In genomic region chr1:55130943-55131401, GRCm38 (mm10) we compare ENCODE assay signal across 8 mouse cellular contexts. TPM values are rescaled to one million over a fixed set of nuclear protein-coding genes. Genes with fewer than 3 reads are reported as not detected.
A peak's percentile ranks its signal among the peaks of the same experiment; 100 is the strongest.
DNase-seq lines count a peak whose midpoint lies in the region; ATAC-seq and TF ChIP-seq lines count a peak whose summit lies in the region.

TSS of gene Mob4 (plus strand) at chr1:55131231.

- H3K36me3 ChIP-seq in C2C12 (ENCODE audit: control insufficient read depth, insufficient read depth): peaks cover 10% of the 10 kb centered on the region
- H3K36me3 ChIP-seq in erythroblast, embryonic 14.5 days (ENCODE audit: control insufficient read depth): peaks cover 15% of the 10 kb centered on the region
- peaks cover 7% of the 10 kb centered on the region for H3K36me3 ChIP-seq in heart, embryonic 12.5 days
- H3K36me3 ChIP-seq in kidney, postnatal 0 days (ENCODE audit: insufficient read depth, low read length): no peaks in the 10 kb centered on the region
- peaks cover 7% of the 10 kb centered on the region for H3K36me3 ChIP-seq in liver, embryonic 11.5 days (ENCODE audit: control insufficient read depth, insufficient read depth, low read length)
- no peaks in the 10 kb centered on the region for H3K36me3 ChIP-seq in stomach, embryonic 14.5 days (ENCODE audit: control insufficient read depth, insufficient read depth, low read length)

- peak within 1 kb of the TSS; percentile 100 for H3K9ac ChIP-seq in heart, embryonic 12.5 days
- peak within 1 kb of the TSS; percentile 98 for H3K9ac ChIP-seq in kidney, postnatal 0 days (ENCODE audit: low read depth, low read length)
- H3K9ac ChIP-seq in liver, embryonic 11.5 days (ENCODE audit: low read depth, low read length): peak within 1 kb of the TSS; percentile 83
- H3K9ac ChIP-seq in stomach, embryonic 14.5 days (replicated peaks; ENCODE audit: low read depth, low read length): peak within 1 kb of the TSS; percentile 98

- peak within 1 kb of the TSS; percentile 80 for H3K4me3 ChIP-seq in C2C12 (ENCODE audit: insufficient read depth, poor library complexity, severe bottlenecking)
- peak within 1 kb of the TSS; percentile 100 for H3K4me3 ChIP-seq in erythroblast, embryonic 14.5 days (replicated peaks)
- peak within 1 kb of the TSS; percentile 100 for H3K4me3 ChIP-seq in heart, embryonic 12.5 days
- H3K4me3 ChIP-seq in kidney, postnatal 0 days (replicated peaks; ENCODE audit: low read depth, low read length): peak within 1 kb of the TSS; percentile 84
- H3K4me3 ChIP-seq in liver, embryonic 11.5 days (ENCODE audit: low read depth, low read length): peak within 1 kb of the TSS; percentile 74
- peak within 1 kb of the TSS; percentile 96 for H3K4me3 ChIP-seq in stomach, embryonic 14.5 days (ENCODE audit: low read depth, low read length)

- no peaks in the 10 kb centered on the region for H3K9me3 ChIP-seq in erythroblast, embryonic 14.5 days (ENCODE audit: control insufficient read depth, low read length)
- no peaks in the 10 kb centered on the region for H3K9me3 ChIP-seq in heart, embryonic 12.5 days (replicated peaks)
- H3K9me3 ChIP-seq in kidney, postnatal 0 days (replicated peaks; ENCODE audit: low read length): no peaks in the 10 kb centered on the region
- no peaks in the 10 kb centered on the region for H3K9me3 ChIP-seq in liver, embryonic 11.5 days (ENCODE audit: control insufficient read depth, low read length)
- H3K9me3 ChIP-seq in stomach, embryonic 14.5 days (ENCODE audit: control insufficient read depth, low read depth, low read length): no peaks in the 10 kb centered on the region

- H3K79me3 ChIP-seq in C2C12 (ENCODE audit: low read depth): peaks cover 42% of the 10 kb centered on the region

- peak; percentile 64; the same call in 1 of the 2 replicates for TF ChIP-seq POLR2A in brain, embryonic 14.5 days (IDR thresholded peaks at IDR 0.05; ENCODE audit: borderline replicate concordance, extremely low read depth, insufficient read depth, insufficient read length, poor library complexity, severe bottlenecking)

- H3K4me1 ChIP-seq in erythroblast, embryonic 14.5 days (ENCODE audit: control insufficient read depth): peaks cover 37% of the 10 kb centered on the region
- H3K4me1 ChIP-seq in heart, embryonic 12.5 days (replicated peaks): peaks cover 11% of the 10 kb centered on the region
- H3K4me1 ChIP-seq in kidney, postnatal 0 days (replicated peaks; ENCODE audit: insufficient read depth, low read length): peaks cover 9% of the 10 kb centered on the region; the same call in 1 of the 2 replicates
- H3K4me1 ChIP-seq in liver, embryonic 11.5 days (replicated peaks; ENCODE audit: control insufficient read depth, insufficient read depth, low read length): peaks cover 13% of the 10 kb centered on the region
- H3K4me1 ChIP-seq in stomach, embryonic 14.5 days (ENCODE audit: control insufficient read depth, insufficient read depth, low read length): peaks cover 9% of the 10 kb centered on the region; the same call in 1 of the 2 replicates

- H3ac ChIP-seq in C2C12 (ENCODE audit: control insufficient read depth, insufficient read length, low read depth): peak within 1 kb of the TSS; percentile 99

- peaks cover 49% of the 10 kb centered on the region for H3K79me2 ChIP-seq in C2C12 (ENCODE audit: control insufficient read depth, insufficient read depth)

- no peaks in the 10 kb centered on the region for H3K27me3 ChIP-seq in C2C12 (ENCODE audit: control insufficient read depth, insufficient read depth, insufficient read length)
- no peaks in the 10 kb centered on the region for H3K27me3 ChIP-seq in erythroblast, embryonic 14.5 days (ENCODE audit: control insufficient read depth)
- H3K27me3 ChIP-seq in heart, embryonic 12.5 days (replicated peaks): no peaks in the 10 kb centered on the region
- H3K27me3 ChIP-seq in kidney, postnatal 0 days (ENCODE audit: insufficient read depth, low read length): no peaks in the 10 kb centered on the region
- H3K27me3 ChIP-seq in liver, embryonic 11.5 days (replicated peaks; ENCODE audit: control insufficient read depth, insufficient read depth, low read length): no peaks in the 10 kb centered on the region
- H3K27me3 ChIP-seq in stomach, embryonic 14.5 days (ENCODE audit: control insufficient read depth, insufficient read depth, low read length): no peaks in the 10 kb centered on the region

- DNase-seq in brain, embryonic 14.5 days (ENCODE audit: low read depth): peak; percentile 97
- peak; percentile 94 for DNase-seq in kidney, postnatal 0 days (ENCODE audit: low spot score)
- peak; percentile 95 for DNase-seq in liver, embryonic 11.5 days (ENCODE audit: low spot score)
- peak; percentile 95 for DNase-seq in naive thymus-derived CD4-positive, alpha-beta T cell, adult 2 months (ENCODE audit: low read depth)

- under 1% methylated on average over 41 of the region's 42 CpGs for WGBS in heart, embryonic 12.5 days
- WGBS in kidney, postnatal 0 days: under 1% methylated on average over 38 of the region's 42 CpGs
- under 1% methylated on average over 42 of the region's 42 CpGs for WGBS in liver, embryonic 11.5 days
- under 1% methylated on average over 42 of the region's 42 CpGs for WGBS in stomach, embryonic 14.5 days

- H3K27ac ChIP-seq in heart, embryonic 12.5 days (ENCODE audit: poor library complexity, severe bottlenecking): peak within 1 kb of the TSS; percentile 99
- peak within 1 kb of the TSS; percentile 99 for H3K27ac ChIP-seq in kidney, postnatal 0 days
- H3K27ac ChIP-seq in liver, embryonic 11.5 days (ENCODE audit: low read depth, low read length): peak within 1 kb of the TSS; percentile 92
- peak within 1 kb of the TSS; percentile 99 for H3K27ac ChIP-seq in stomach, embryonic 14.5 days (ENCODE audit: low read length)

- peak; percentile 96 for ATAC-seq in heart, embryonic 12.5 days (ENCODE audit: insufficient number of reproducible peaks, low FRiP score)
- peak; percentile 97 for ATAC-seq in kidney, postnatal 0 days (replicated peaks; ENCODE audit: low FRiP score, low read depth)
- peak; percentile 93 for ATAC-seq in liver, embryonic 11.5 days (replicated peaks; ENCODE audit: low FRiP score)
- ATAC-seq in stomach, embryonic 14.5 days (ENCODE audit: insufficient number of reproducible peaks, insufficient read depth, low FRiP score, low read depth): peak; percentile 95

- TF ChIP-seq CTCF in C2C12 (IDR thresholded peaks at IDR 0.05; ENCODE audit: control insufficient read depth, insufficient read depth, insufficient read length): no peak
- TF ChIP-seq CTCF in brain, embryonic 14.5 days (IDR thresholded peaks at IDR 0.05; ENCODE audit: borderline replicate concordance, extremely low read depth, insufficient read depth, insufficient read length): no peak
- no peak for TF ChIP-seq CTCF in kidney, postnatal 0 days (IDR thresholded peaks at IDR 0.05; ENCODE audit: low read depth)

- peak within 1 kb of the TSS; percentile 75 for H3K4me2 ChIP-seq in heart, embryonic 12.5 days
- peak within 1 kb of the TSS; percentile 61 for H3K4me2 ChIP-seq in kidney, postnatal 0 days (ENCODE audit: low read length)
- H3K4me2 ChIP-seq in liver, embryonic 11.5 days: peak within 1 kb of the TSS; percentile 67
- H3K4me2 ChIP-seq in stomach, embryonic 14.5 days (replicated peaks; ENCODE audit: low read depth, low read length): peak within 1 kb of the TSS; percentile 52

TF ChIP-seq in C2C12, 6 proteins besides CTCF, POLR2A, EP300 and RAD21:
- no peak for TF ChIP-seq MYOD1 (IDR thresholded peaks at IDR 0.05; ENCODE audit: control insufficient read depth, insufficient read length, low read depth)
- no peak for TF ChIP-seq MAX (IDR thresholded peaks at IDR 0.05)
- TF ChIP-seq CEBPB (IDR thresholded peaks at IDR 0.05; ENCODE audit: low read depth): peak; percentile 8

RNA-seq across cellular contexts. Expression of gene Mob4, which starts in this region (rescaled TPM):
- polyA plus RNA-seq in C2C12 (2012; fragmentation: generic; extraction: Trizol): 15.5 TPM
- 57.3 and 58.9 TPM in 2 replicates for polyA plus RNA-seq in brain, embryonic 14.5 days (2012; rRNA removed)
- polyA plus RNA-seq in erythroblast, embryonic 14.5 days (2012): 0.29 and 0.73 TPM in 2 replicates
- 104 and 110 TPM in 2 replicates for polyA plus RNA-seq in heart, embryonic 12.5 days (2016; fragmentation: Nextera tagmentation; extraction: Ambion mirVana)
- 122 TPM in 2 replicates for polyA plus RNA-seq in kidney, postnatal 0 days (2015; fragmentation: Nextera tagmentation; extraction: Ambion mirVana)
- 82.1 and 94.4 TPM in 2 replicates for polyA plus RNA-seq in liver, embryonic 11.5 days (2014; fragmentation: Nextera tagmentation; extraction: Ambion mirVana)
- polyA plus RNA-seq in stomach, embryonic 14.5 days (2014; fragmentation: Nextera tagmentation; extraction: Ambion mirVana): 159 and 162 TPM in 2 replicates

Comparison
In these comparisons a context has a peak if more than half of its experiments do, and no peak if none do; other contexts are left out.
1. Peak in every context shown above with its lines: DNase-seq, ATAC-seq, H3K4me3 ChIP-seq and H3K27ac ChIP-seq.